Mouse (Mus musculus): ENCODE measurements at regions not wholly inside any gene's neighbourhood (a gene's known extent, or its start where the extent isn't known, plus 50 kb on each side); places are given as distances from the start of the nearest gene placed in this dataset.

DNA sequence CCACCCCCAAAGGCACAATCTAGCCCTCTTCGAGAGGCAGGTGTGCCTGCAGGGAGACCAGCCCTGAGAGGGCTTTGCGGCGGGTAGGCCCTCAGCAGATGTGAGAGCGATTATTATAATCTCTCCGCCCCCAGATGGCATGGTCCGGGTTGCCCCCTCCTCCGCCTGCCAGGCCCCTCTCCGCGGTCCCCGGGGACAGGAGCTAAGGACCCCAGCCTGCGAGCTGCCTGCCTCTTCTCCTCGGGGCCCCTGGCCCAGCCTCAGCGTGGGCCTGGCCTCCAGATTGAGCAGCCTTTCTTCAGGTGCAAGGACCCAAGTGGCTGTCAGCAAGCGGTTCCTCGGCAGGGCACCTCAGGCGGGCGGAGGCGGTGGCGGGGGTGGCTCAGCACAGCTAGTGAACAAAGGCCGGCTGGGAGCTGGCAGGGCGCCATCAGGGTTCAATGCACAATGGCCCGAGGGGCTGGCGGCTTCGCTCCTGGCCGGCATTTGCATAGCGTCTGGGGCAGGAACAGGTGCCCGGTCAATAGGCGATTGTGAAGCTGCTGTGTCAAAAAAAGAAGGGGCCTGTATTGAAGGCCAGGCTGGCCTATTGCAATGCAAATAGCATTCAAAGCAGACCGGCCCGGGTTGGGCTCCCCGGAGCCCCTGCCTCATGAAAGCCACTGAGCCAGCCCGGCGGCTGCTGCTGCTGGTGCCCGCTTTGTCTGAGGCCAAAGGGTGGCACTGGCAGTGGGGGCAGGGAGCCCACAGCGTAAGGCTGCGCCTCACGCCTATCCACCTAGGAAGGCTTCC, 141.1 kb upstream of the Zmiz1 start:
- WGBS: 35% methylated on average over 37 of the region's 37 CpGs
- H3K27ac ChIP-seq (ENCODE audit: insufficient read depth, low read length): no peak overlapping the region
- H3K27me3 ChIP-seq (ENCODE audit: control insufficient read depth, insufficient read depth, low read length): no peaks in the 10 kb centered on the region
- TF ChIP-seq POLR2A (IDR thresholded peaks at IDR 0.05; ENCODE audit: borderline replicate concordance, insufficient read depth, low read length) (no peak), CTCF (IDR thresholded peaks at IDR 0.05; ENCODE audit: borderline replicate concordance, insufficient read depth, low read depth, low read length) (no peak)
- peak; percentile 73 to 74 for DNase-seq
- H3K4me1 ChIP-seq (ENCODE audit: control insufficient read depth, insufficient read depth, low read length): peaks cover 36% of the 10 kb centered on the region
- H3K4me3 ChIP-seq (replicated peaks; ENCODE audit: insufficient read depth, low read depth, low read length): no peak overlapping the region

- DNase-seq: no peak
- TF ChIP-seq CTCF (IDR thresholded peaks at IDR 0.05; ENCODE audit: borderline replicate concordance, insufficient read depth, low read depth, low read length) (no peak), POLR2A (IDR thresholded peaks at IDR 0.05; ENCODE audit: borderline replicate concordance, insufficient read depth, low read length) (no peak)
- no peaks in the 10 kb centered on the region for H3K27me3 ChIP-seq (ENCODE audit: control insufficient read depth, insufficient read depth, low read length)
- WGBS: 88% methylated on average over 12 of the region's 12 CpGs
- H3K4me3 ChIP-seq (replicated peaks; ENCODE audit: insufficient read depth, low read depth, low read length): no peak overlapping the region
- H3K4me1 ChIP-seq (ENCODE audit: control insufficient read depth, insufficient read depth, low read length): peaks cover 33% of the 10 kb centered on the region
- H3K27ac ChIP-seq (ENCODE audit: insufficient read depth, low read length): no peak overlapping the region
Measured at GRCm38 (mm10) chr14:25318909-25319308, 140.1 kb upstream of the Zmiz1 start.

- WGBS: 89% methylated on average over 4 of the region's 4 CpGs
- TF ChIP-seq CTCF (IDR thresholded peaks at IDR 0.05; ENCODE audit: borderline replicate concordance, insufficient read depth, low read depth, low read length) (no peak), POLR2A (IDR thresholded peaks at IDR 0.05; ENCODE audit: borderline replicate concordance, insufficient read depth, low read length) (no peak)
- H3K4me1 ChIP-seq (ENCODE audit: control insufficient read depth, insufficient read depth, low read length): peaks cover 26% of the 10 kb centered on the region
- H3K4me3 ChIP-seq (replicated peaks; ENCODE audit: insufficient read depth, low read depth, low read length): no peak overlapping the region
- no peak overlapping the region for H3K27ac ChIP-seq (ENCODE audit: insufficient read depth, low read length)
- peak in 1 of 2 experiments; percentile 29 for DNase-seq
- H3K27me3 ChIP-seq (ENCODE audit: control insufficient read depth, insufficient read depth, low read length): no peaks in the 10 kb centered on the region
Measured at GRCm38 (mm10) chr14:25320141-25320540, 138.8 kb upstream of the Zmiz1 start.

- H3K27ac ChIP-seq (ENCODE audit: insufficient read depth, low read length): no peak overlapping the region
- 92% methylated on average over 6 of the region's 6 CpGs for WGBS
- no peak for DNase-seq
- TF ChIP-seq CTCF (IDR thresholded peaks at IDR 0.05; ENCODE audit: borderline replicate concordance, insufficient read depth, low read depth, low read length) (no peak), POLR2A (IDR thresholded peaks at IDR 0.05; ENCODE audit: borderline replicate concordance, insufficient read depth, low read length) (no peak)
- H3K4me1 ChIP-seq (ENCODE audit: control insufficient read depth, insufficient read depth, low read length): peaks cover 5% of the 10 kb centered on the region; the same call in 1 of the 2 replicates
- no peaks in the 10 kb centered on the region for H3K27me3 ChIP-seq (ENCODE audit: control insufficient read depth, insufficient read depth, low read length)
- H3K4me3 ChIP-seq (replicated peaks; ENCODE audit: insufficient read depth, low read depth, low read length): no peak overlapping the region
Measured at GRCm38 (mm10) chr14:25323542-25324484, 135.2 kb upstream of the Zmiz1 start.

DNA sequence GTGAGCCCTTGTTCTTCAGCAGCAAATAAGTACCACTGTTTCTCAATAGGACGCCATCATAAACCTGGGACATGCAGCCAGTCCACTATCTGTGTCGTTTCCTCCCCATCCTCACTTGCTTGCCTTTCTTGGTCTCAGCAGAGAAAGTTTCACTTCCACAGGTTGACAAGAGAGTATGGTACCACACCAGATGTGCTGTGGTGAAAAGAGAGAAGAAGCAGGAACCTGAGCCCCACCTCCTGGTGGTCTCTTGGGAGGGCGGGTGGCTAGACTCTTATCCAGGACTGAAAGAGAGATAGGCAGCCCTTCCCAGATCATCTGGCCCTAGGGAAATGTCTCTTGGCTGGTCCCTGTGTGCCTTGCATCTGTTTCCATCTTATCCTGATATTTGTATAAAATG, 133.1 kb upstream of the Zmiz1 start:
- Histone ChIP-seq H3K27ac (ENCODE audit: insufficient read depth, low read length) (no peak overlapping the region), H3K4me1 (ENCODE audit: control insufficient read depth, insufficient read depth, low read length) (peaks cover 5% of the 10 kb centered on the region; the same call in 1 of the 2 replicates), H3K4me3 (replicated peaks; ENCODE audit: insufficient read depth, low read depth, low read length) (no peak overlapping the region), H3K27me3 (ENCODE audit: control insufficient read depth, insufficient read depth, low read length) (no peaks in the 10 kb centered on the region)
- WGBS: 93% methylated on average over 3 of the region's 3 CpGs
- TF ChIP-seq POLR2A (IDR thresholded peaks at IDR 0.05; ENCODE audit: borderline replicate concordance, insufficient read depth, low read length) (no peak), CTCF (IDR thresholded peaks at IDR 0.05; ENCODE audit: borderline replicate concordance, insufficient read depth, low read depth, low read length) (no peak)
- no peak for DNase-seq

GRCm38 (mm10) chr14:25328230-25328629, 130.8 kb upstream of the Zmiz1 start:
- TF ChIP-seq POLR2A (IDR thresholded peaks at IDR 0.05; ENCODE audit: borderline replicate concordance, insufficient read depth, low read length): no peak
- no peak for TF ChIP-seq CTCF (IDR thresholded peaks at IDR 0.05; ENCODE audit: borderline replicate concordance, insufficient read depth, low read depth, low read length)
- H3K4me1 ChIP-seq (ENCODE audit: control insufficient read depth, insufficient read depth, low read length): no peaks in the 10 kb centered on the region; the same call in 1 of the 2 replicates
- 91% methylated on average over 5 of the region's 5 CpGs for WGBS

GRCm38 (mm10) chr14:25334186-25334585, 124.8 kb upstream of the Zmiz1 start:
- H3K4me1 ChIP-seq (ENCODE audit: control insufficient read depth, insufficient read depth, low read length): no peaks in the 10 kb centered on the region; the same call in 1 of the 2 replicates
- H3K27me3 ChIP-seq (ENCODE audit: control insufficient read depth, insufficient read depth, low read length): no peaks in the 10 kb centered on the region
- 73% methylated on average over 2 of the region's 2 CpGs for WGBS
- H3K27ac ChIP-seq (ENCODE audit: insufficient read depth, low read length): no peak overlapping the region
- H3K4me3 ChIP-seq (replicated peaks; ENCODE audit: insufficient read depth, low read depth, low read length): no peak overlapping the region
- DNase-seq: no peak
- TF ChIP-seq POLR2A (IDR thresholded peaks at IDR 0.05; ENCODE audit: borderline replicate concordance, insufficient read depth, low read length): no peak
- TF ChIP-seq CTCF (IDR thresholded peaks at IDR 0.05; ENCODE audit: borderline replicate concordance, insufficient read depth, low read depth, low read length): no peak

More at GRCm38 (mm10) chr14:25328230-25328629, 130.8 kb upstream of the Zmiz1 start:
- H3K27ac ChIP-seq (ENCODE audit: insufficient read depth, low read length): no peak overlapping the region
- H3K4me3 ChIP-seq (replicated peaks; ENCODE audit: insufficient read depth, low read depth, low read length): no peak overlapping the region
- DNase-seq: no peak
- H3K27me3 ChIP-seq (ENCODE audit: control insufficient read depth, insufficient read depth, low read length): no peaks in the 10 kb centered on the region

Measured in cerebellum, adult 2 months (tissue).